Mouse (Mus musculus) lung, embryonic 16.5 days (tissue): ENCODE measurements around the gene Tnik. TPM values are rescaled to one million over a fixed set of nuclear protein-coding genes. Genes with fewer than 3 reads are reported as not detected.

Experiments
- ATAC-seq: fragments of 200-750 bp; cut with Nextera tagmentation; 2 replicates; pipeline ENCODE4 v1.8.0; 2017; ENCODE audit warnings: low read depth, mild to moderate bottlenecking, moderate library complexity
- H3K27ac ChIP-seq: fragments of 300-500 bp; sonication (generic); 2 replicates; pipeline ENCODE4 v1.5.1; 2014; ENCODE audit warnings: mild to moderate bottlenecking, control low read depth, low read length
- H3K27me3 ChIP-seq: fragments of 300-500 bp; sonication (generic); 2 replicates; pipeline ENCODE4 v1.6.1; 2014; ENCODE audit warnings: low read depth, low read length, mixed read lengths; ENCODE audit not compliant: control insufficient read depth, insufficient read depth
- H3K36me3 ChIP-seq: fragments of 300-500 bp; sonication (generic); 2 replicates; pipeline ENCODE4 v1.6.1; 2014; ENCODE audit warnings: low read length; ENCODE audit not compliant: control insufficient read depth, insufficient read depth
- H3K4me1 ChIP-seq: fragments of 300-500 bp; sonication (generic); replicated peaks from 2 replicates; pipeline ENCODE4 v1.6.1; 2014; ENCODE audit warnings: low read length, mixed read lengths; ENCODE audit not compliant: control insufficient read depth, insufficient read depth
- H3K4me2 ChIP-seq: fragments of 300-500 bp; sonication (generic); 2 replicates; pipeline ENCODE4 v1.6.1; 2014; ENCODE audit warnings: low read depth, low read length, control low read depth
- H3K4me3 ChIP-seq: fragments of 300-500 bp; sonication (generic); 2 replicates; pipeline ENCODE4 v1.5.1; 2014; ENCODE audit warnings: mild to moderate bottlenecking, low read length, control low read depth
- H3K9ac ChIP-seq: fragments of 300-500 bp; sonication (generic); 2 replicates; pipeline ENCODE4 v1.6.1; 2014; ENCODE audit warnings: low read length, control low read depth
- H3K9me3 ChIP-seq: fragments of 300-500 bp; sonication (generic); 2 replicates; pipeline ENCODE4 v1.6.1; 2016; ENCODE audit warnings: low read length; ENCODE audit not compliant: control insufficient read depth
- WGBS: fragments of 180-500 bp; shearing (Covaris S2); extraction: QIAGEN DNeasy Blood & Tissue Kit; methylation state at CpG from one replicate; pipeline ENCODE4 v1.1.7; 2014; 5-methylcytosine and 5-hydroxymethylcytosine counted together
- polyA plus RNA-seq: library from polyadenylated mRNA; unstranded; fragments of >200 nt; fragmentation: Nextera tagmentation; extraction: Ambion mirVana; gene quantifications from 2 replicates; pipeline ENCODE4 v1.2.1, GENCODE M21; 2015

Tnik gene
- polyA plus RNA-seq, 1 experiment from 2014 or later, result 10.4 TPM

GRCm38 (mm10) chr3:28374738-28375510 is 111.9 kb downstream of the Tnik start:
- WGBS, result 83% methylated on average over 6 of the region's 6 CpGs
- Histone ChIP-seq H3K4me3 (no peak overlapping the region), H3K9ac (no peak overlapping the region), H3K36me3 (no peaks in the 10 kb centered on the region), H3K4me2 (no peak overlapping the region), H3K9me3 (no peaks in the 10 kb centered on the region), H3K27me3 (no peaks in the 10 kb centered on the region), H3K27ac (no peak overlapping the region), H3K4me1 (no peaks in the 10 kb centered on the region)
- ATAC-seq, result no peak

GRCm38 (mm10) chr3:28380224-28380623 is 117.2 kb downstream of the Tnik start:
- H3K9me3 ChIP-seq, result no peaks in the 10 kb centered on the region
- no peak overlapping the region for H3K4me3 ChIP-seq
- no peaks in the 10 kb centered on the region for H3K27me3 ChIP-seq
- no peak overlapping the region for H3K27ac ChIP-seq
- no peaks in the 10 kb centered on the region for H3K4me1 ChIP-seq
- no peaks in the 10 kb centered on the region for H3K36me3 ChIP-seq
- H3K9ac ChIP-seq, result no peak overlapping the region
- ATAC-seq, result no peak
- no peak overlapping the region for H3K4me2 ChIP-seq
- WGBS, result 46% methylated on average over 2 of the region's 2 CpGs

- WGBS, result 65% methylated on average over 11 of the region's 11 CpGs
Measured at GRCm38 (mm10) chr3:28383526-28384126, 120.6 kb downstream of the Tnik start.

GRCm38 (mm10) chr3:28385199-28385975 is 122.4 kb downstream of the Tnik start:
- Histone ChIP-seq H3K27ac (no peak overlapping the region), H3K4me2 (no peak overlapping the region), H3K4me3 (no peak overlapping the region), H3K9me3 (no peaks in the 10 kb centered on the region), H3K9ac (no peak overlapping the region), H3K36me3 (no peaks in the 10 kb centered on the region), H3K27me3 (no peaks in the 10 kb centered on the region), H3K4me1 (no peaks in the 10 kb centered on the region)
- WGBS, result 89% methylated on average over 10 of the region's 10 CpGs
- no peak for ATAC-seq

More at GRCm38 (mm10) chr3:28383526-28384126, 120.6 kb downstream of the Tnik start:
- Histone ChIP-seq H3K36me3 (no peaks in the 10 kb centered on the region), H3K4me3 (no peak overlapping the region), H3K4me1 (no peaks in the 10 kb centered on the region), H3K27me3 (no peaks in the 10 kb centered on the region), H3K4me2 (no peak overlapping the region), H3K9ac (no peak overlapping the region), H3K9me3 (no peaks in the 10 kb centered on the region), H3K27ac (no peak overlapping the region)
- no peak for ATAC-seq

- Histone ChIP-seq H3K36me3 (no peaks in the 10 kb centered on the region), H3K9ac (no peak overlapping the region), H3K4me1 (no peaks in the 10 kb centered on the region), H3K27ac (no peak overlapping the region), H3K4me3 (no peak overlapping the region), H3K27me3 (no peaks in the 10 kb centered on the region), H3K9me3 (no peaks in the 10 kb centered on the region), H3K4me2 (no peak overlapping the region)
- 81% methylated on average over 3 of the region's 3 CpGs for WGBS
- ATAC-seq, result no peak
Measured at GRCm38 (mm10) chr3:28388540-28388939, 125.5 kb downstream of the Tnik start.

GRCm38 (mm10) chr3:28390183-28390582 is 127.2 kb downstream of the Tnik start:
- Histone ChIP-seq H3K4me2 (no peak overlapping the region), H3K4me1 (no peaks in the 10 kb centered on the region), H3K4me3 (no peak overlapping the region), H3K36me3 (no peaks in the 10 kb centered on the region), H3K27ac (no peak overlapping the region), H3K9me3 (no peaks in the 10 kb centered on the region), H3K27me3 (no peaks in the 10 kb centered on the region), H3K9ac (no peak overlapping the region)
- WGBS, result 92% methylated on average over 2 of the region's 2 CpGs
- no peak for ATAC-seq

- Histone ChIP-seq H3K4me1 (no peaks in the 10 kb centered on the region), H3K9me3 (no peaks in the 10 kb centered on the region), H3K4me2 (no peak overlapping the region), H3K36me3 (no peaks in the 10 kb centered on the region), H3K4me3 (no peak overlapping the region), H3K27ac (no peak overlapping the region), H3K9ac (no peak overlapping the region), H3K27me3 (no peaks in the 10 kb centered on the region)
- ATAC-seq, result no peak
Measured at GRCm38 (mm10) chr3:28392542-28392941, 129.5 kb downstream of the Tnik start.

GRCm38 (mm10) chr3:28398781-28399180 is 135.8 kb downstream of the Tnik start:
- H3K4me3 ChIP-seq, result no peak overlapping the region
- 93% methylated on average over 1 of the region's 1 CpGs for WGBS
- ATAC-seq, result no peak

GRCm38 (mm10) chr3:28399593-28400216 is 136.7 kb downstream of the Tnik start:
- no peak overlapping the region for H3K9ac ChIP-seq
- 83% methylated on average over 9 of the region's 9 CpGs for WGBS
- ATAC-seq, result no peak
- H3K36me3 ChIP-seq, result no peaks in the 10 kb centered on the region
- no peaks in the 10 kb centered on the region for H3K9me3 ChIP-seq
- H3K4me2 ChIP-seq, result no peak overlapping the region
- no peaks in the 10 kb centered on the region for H3K27me3 ChIP-seq
- no peak overlapping the region for H3K4me3 ChIP-seq
- H3K27ac ChIP-seq, result no peak overlapping the region
- H3K4me1 ChIP-seq, result no peaks in the 10 kb centered on the region

More at GRCm38 (mm10) chr3:28398781-28399180, 135.8 kb downstream of the Tnik start:
- Histone ChIP-seq H3K27ac (no peak overlapping the region), H3K9ac (no peak overlapping the region), H3K4me1 (no peaks in the 10 kb centered on the region), H3K9me3 (no peaks in the 10 kb centered on the region), H3K36me3 (no peaks in the 10 kb centered on the region), H3K27me3 (no peaks in the 10 kb centered on the region), H3K4me2 (no peak overlapping the region)
